Mouse (Mus musculus) A20 (cell line): ENCODE results near the gene Cep131.

Experiments
- DNase-seq: peaks from one replicate; pipeline ENCODE4 v3.0.0-alpha.2; 2011; ENCODE audit warnings: low read depth, low spot score

Gene Cep131

DNA sequence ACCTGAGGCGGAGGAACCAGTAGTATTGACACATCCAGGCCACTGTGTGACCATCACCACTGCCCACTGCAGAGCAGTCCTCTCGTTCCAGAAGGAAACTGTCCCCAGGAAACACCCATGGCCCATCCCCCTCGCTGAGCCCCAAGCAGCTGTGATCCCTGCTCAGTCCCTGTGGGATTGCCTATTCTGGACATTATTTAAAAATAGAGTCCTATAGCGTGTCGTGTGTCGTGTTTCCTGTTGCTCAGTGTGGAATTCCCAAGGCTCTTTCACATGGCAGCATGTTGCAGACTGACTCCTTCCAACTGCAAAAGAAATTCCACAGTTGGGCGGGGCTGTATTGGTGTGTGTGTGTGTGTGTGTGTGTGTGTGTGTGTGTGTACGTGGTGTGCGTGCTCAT lies 34.4 kb downstream of the Cep131 start:
- no peak for DNase-seq

GRCm38 (mm10) chr11:120051124-120051811 lies 35.4 kb downstream of the Cep131 start:
- peak; percentile 53 for DNase-seq

- no peak for DNase-seq
These were observed 37.6 kb downstream of the Cep131 start for GRCm38 (mm10) chr11:120049067-120049466.

DNA sequence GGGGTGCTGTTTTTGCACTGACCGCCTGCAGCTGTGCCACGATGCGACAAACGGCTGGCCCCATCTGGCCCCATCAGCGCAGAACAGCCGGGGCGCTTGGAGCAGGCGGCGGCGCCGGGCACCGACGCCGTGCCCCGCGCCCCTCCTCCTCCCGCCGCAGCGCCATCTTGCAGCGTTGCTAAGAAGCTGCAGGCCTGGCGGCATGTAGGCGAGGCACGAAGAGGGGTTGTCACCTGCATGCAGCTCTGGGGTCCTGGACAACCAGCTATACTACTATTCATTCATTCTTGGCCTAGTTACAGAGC lies 38.4 kb downstream of the Cep131 start:
- DNase-seq: no peak

DNA sequence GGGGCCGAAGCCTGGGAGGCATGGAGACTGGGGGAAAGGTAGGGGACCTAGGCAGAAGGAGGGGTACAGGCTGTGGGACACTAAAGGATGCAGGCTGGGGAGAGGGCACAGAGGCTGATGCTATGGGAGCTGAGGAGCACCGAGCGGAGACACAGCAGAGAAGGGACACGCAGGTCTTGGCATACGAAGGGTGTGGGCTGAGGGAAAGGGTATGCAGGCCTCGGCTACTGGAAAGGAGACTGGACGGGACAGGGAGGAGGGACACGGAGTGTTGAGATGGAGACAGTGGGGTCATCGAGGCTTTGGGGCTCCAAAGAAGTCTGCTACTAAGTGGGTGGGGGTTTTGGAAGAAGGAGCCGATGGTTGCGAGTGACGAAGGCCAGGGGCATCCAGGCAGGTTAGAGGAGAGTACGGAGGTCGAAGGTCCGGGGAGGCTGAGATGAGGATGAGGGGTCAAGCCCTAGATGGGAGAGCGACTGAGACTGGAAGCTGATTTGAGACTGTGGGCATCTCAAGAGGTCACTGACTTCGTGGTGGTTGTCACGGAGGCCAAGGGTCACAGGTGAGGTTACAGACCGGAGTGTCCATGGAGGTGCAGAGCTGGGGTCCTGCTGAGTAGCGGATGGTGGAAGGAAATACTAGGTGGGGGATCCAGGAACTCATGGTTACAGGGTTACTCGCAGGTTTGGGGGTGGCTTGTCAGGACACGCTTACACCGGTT lies 38.9 kb downstream of the Cep131 start:
- no peak for DNase-seq

- no peak for DNase-seq
These were observed 40.0 kb downstream of the Cep131 start, which contains the start of gene Aatk for GRCm38 (mm10) chr11:120046553-120047191. Gene Aatk (minus strand): TSS chr11:120047167.

DNA sequence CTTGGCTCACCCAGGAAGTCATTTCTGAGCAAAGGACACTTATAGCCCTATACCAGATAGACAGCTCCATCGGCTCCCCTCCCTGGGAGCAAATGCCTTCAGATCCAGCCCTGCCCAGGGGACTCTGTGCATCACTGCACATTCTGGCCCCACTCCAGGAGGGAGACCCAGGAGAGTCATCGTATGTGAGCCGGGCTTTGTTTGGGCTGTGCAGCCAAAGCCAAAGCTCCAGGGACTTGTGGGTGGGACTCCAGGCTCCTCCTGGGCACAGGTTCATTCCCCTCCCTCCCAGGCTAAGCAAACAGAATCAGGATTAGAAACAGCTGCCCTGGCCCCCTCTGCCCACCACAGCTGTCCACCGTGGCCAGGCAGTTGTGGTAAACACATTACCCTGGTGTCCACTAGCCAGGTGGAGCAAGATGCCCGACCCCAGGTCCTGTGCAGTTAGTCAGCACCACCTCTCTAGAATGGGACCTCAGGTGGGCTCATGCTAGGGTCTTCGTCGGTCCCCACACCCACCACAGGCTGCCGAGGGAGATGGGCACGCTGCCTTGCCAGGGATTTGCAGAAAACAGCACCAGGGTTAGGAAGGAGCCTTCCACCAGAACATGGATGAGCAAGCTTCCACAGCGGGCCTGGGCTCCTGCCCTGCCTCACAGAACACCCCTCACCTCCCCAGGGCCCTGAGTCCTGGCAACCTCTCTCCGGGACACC lies 40.6 kb downstream of the Cep131 start:
- no peak for DNase-seq

DNA sequence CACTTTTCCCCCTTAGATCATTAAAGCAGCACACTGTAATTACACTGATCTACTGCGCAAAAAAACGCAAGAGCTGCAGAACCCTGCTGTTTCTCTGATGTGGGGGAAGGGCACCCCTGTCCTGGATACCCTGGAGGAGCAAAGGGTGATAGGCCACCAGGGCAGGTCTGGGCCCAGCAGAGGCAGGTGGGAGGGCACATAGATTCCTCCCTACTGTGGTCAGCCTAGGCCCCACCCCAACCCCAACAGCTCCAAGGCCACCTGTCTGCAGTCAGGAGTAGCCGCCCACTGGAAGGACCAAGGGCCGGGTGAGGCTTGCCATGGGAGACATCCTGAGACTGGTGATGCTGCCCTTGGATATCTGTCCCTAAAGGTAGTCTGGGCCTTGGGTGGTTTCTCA lies 41.3 kb downstream of the Cep131 start:
- no peak for DNase-seq

DNA sequence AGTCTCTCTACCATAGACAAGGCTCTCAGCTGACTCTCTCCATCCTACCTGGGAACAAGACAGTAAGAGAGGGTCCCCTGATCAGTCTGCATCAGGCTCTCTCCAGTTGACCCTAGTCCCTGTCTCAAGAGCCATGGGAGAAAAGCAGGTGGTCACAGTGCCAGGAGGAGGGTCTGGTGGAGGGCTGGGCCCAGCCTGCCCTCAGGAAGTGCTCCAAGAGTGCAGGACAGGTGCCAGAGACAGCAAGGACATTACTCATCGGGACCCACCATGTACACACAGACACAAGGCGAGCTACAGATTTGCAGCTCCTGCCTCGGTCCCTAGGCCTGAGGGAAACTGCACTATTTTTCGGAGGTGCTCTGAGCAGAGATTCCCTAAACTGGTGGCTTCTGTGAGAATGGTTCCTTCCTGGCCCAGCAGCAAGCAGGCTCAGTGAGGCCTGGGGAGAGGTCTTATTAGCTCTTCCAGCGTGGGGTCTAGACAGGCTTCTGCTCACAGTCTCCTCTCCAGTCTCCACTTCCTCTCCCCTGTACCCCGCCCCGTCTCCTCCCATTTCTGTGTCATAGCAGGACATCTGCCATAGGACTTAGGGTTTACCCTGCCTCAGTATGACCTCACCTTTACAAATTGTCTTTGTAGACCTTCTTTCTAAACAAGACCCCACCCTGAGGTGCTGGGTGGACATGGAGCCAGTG lies 44.3 kb downstream of the Cep131 start:
- DNase-seq: no peak

DNA sequence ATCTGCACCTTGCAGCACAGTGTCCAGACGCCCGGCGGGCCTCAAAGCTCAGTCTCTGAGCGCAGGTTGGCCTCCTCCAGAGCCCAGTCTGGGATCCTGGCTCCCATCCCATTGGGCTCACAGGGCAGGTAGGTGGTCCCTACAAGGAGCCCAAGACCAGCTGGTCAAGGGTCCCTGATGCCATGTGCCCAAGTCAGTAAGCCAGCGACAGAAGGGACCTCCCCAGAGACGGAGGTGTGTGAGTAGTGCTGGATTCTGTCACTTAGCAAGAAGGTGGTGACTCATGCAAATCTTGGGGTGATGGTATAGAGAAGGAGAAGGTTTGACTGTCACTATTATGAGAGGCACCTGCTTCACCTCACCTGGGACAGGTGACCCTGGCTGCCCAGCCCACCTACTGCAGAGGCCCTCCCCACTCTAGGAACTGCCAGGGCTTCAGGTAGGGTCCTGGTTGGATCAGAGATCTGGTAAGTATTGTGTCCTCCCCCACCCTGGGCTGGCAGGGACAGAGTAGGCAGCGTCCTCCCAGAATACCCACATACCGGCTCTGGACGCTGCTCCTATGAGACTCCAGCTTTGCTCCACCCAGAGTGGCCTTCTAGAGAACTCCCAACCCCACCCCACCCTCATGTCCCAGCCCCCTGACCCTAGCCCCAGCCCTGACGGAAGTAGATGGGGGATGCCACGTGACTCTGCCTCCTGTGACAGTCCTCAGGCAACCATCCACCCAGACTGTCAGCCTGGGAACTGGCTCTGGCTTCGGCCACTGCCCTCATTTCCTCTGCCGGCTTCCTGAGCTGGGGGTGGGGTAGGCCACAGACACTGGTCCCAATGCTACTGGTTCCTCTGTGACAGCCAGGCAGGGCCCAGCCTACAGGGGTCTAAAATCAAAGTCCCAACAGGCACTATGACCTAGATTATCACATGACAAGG lies 45.2 kb downstream of the Cep131 start:
- no peak for DNase-seq

DNA sequence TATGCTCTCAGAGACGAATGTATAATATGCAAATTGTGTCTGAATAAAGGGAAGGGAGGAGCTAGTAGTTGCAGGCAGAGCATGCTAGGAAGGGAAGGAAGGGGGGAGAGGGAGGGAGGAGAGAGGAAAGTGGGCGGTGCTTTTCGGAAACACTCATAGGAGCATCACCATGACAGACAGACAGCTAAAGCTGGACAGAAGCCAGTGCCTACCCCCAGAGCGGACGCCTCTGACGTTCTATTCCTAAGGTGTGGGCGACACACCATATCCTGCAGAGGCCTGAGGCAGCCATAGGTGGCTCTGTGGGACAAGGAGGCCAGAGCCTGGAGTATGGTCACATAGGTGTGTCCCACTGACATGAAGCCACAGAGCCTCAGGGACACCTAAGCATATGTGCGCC lies 46.2 kb downstream of the Cep131 start:
- no peak for DNase-seq

DNA sequence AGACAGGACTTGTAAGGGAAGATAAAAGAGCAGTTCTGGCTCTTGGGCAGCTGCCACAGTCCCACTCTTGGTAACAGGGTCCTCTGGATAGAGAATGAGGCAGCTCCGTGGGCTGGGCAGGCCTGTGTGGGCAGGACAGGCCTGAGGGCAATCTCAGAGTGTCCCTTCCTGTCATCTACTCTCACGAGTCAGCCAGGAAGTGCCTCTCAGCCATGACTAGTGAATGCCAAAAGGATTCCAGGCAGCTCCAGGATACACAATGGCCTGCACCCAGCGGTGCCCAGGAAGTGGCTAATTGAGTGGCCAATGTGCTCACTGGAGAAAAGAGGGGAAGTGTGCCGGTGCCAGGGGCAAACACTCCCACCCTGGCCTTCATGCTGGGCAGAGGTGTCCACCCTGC lies 47.0 kb downstream of the Cep131 start:
- DNase-seq: no peak

DNA sequence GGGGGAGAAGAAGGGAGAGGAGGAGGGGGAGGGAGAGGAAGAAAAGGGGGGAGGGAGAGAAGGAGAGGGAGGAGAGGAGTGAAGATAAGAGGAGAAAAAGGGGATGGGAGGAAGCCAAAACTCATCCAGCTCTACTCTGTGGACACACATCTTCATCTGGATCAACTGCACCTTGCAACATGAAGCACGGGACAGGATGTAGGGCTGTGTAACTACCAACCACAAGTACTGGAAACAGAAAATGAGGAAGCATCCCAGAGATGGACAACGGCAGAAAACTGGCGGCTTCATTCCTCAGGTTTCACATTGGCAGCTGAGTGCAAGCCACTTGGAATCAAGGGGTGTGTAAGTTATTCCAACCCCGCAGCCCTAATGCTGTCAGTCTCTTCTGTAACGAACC lies 51.9 kb downstream of the Cep131 start:
- DNase-seq: no peak

DNA sequence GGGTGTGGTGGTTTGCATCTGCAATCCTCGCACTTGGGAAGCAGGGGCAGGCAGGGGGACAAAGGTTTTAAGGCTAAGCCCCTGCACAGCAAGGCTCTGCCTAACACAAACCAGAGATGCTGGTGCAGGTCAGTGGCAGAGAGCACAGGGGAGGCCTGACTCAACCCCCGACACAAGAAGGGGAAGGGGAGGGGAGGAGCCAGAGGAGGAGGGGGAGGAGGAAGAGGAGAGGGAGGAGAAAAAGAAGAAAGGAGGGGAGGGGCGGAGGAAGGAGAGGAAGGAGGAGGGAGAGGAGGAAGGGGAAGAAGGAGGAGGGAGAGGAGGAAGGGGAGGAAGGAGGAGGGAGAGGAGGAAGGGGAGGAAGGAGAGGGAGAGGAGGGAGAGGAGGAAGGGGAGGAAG lies 52.3 kb downstream of the Cep131 start:
- DNase-seq: no peak

DNA sequence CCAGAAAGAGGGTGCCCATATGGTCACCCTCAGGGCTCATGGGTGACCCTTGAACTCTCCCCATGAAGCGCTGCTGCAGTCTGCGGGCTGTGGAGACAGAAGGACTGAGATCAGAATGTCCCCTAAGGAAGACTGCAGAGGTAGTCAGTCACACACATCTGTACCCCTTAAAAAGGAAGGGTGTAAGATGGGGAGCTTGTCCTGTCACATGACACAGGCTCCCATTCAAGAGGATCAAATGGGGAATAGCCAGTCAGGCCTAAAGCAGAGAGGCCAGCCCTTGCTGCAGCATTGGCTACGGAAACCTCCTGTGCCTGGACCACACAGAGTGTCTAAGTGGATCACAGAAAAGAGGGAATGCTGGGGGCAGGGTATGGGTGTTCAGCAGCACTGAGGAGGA lies 53.2 kb downstream of the Cep131 start:
- DNase-seq: no peak

DNA sequence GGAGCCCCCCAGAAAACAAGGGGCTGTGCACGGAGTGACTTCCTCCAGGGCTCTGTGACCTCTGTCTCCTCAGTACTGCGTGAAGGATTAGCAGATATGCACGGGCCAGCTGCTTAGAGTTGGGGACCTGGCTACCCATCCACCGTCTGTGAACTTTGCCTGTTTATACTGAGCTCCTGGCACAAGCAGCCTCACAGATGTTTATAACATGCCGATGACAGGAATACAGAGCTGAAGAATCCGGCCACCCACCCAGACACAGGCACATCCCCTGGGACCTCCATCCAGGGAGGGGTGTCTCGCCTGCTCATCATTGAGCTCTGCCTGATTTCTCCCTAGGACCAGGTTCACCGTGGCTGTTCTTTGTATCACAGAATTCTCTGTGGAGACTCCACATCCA lies 54.6 kb downstream of the Cep131 start:
- DNase-seq: no peak

DNA sequence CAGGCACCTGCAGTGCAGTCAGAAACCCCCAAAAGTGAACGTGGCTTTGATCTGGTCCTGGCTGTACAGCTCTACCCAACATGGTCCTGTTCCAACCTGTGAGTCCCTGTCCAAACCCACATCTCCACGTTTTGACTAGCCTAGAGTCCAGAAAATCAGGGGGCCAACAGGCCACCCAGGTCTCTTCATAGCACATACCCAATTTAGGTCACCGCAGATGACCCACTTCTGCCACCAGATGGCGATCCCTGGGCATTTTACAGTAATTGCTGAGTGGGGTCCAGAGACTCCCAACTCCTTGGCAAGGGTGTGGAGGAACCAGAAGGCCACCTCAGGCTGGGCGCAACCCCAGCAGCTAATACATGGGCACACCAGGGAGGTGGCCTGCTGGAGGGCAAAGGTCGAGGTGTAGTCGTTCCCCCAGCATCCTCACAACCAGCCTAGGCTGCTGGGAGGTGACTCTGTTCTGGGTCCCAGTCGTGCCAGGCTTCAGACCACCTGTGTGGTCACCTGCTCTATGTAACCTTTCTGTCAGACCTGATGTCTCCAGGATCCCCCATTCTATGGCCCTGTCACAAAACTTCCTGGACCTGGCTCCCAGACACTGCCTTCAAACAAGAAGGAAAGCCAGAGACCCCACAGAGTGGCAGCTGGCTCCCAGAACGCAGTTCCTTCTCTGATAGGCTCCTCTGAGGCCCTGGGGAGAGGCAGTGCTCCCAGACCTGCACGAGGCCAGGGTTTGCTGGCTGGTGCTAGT lies 56.3 kb downstream of the Cep131 start:
- peak; percentile 55 for DNase-seq

DNA sequence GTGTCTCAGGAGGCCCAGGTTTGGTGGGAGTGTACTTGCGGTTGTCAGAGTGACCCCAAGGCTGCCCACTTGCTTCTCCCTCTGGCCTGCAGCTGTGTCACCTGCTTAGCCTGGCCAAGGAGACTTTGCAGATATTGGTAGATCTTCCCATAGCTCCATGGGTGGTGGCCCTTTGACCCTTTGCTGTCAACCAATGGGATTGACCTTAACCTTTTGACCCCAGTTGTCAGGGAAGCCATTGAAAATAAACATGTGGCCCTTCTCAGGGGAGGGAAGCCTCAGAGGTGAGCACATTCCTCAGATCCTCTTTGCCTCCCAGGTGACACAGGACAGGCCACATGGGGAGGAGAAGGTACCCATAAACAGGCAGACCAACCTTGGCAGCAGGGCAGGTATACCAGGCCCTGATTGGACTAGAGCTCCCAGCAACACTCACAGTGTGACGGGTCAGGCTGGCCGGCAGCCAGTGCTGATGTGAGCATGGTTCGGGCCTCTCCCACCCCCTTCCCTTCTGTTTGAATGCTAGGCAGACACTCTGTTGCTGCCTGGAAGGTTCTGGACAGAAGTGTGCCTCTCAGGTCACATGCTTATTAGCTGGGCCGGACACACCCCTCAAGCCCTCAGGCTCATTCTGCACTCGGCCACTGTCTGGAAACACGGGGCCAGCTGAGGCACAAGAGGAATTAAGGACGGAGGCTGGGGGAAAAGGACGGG lies 57.0 kb downstream of the Cep131 start:
- no peak for DNase-seq

DNA sequence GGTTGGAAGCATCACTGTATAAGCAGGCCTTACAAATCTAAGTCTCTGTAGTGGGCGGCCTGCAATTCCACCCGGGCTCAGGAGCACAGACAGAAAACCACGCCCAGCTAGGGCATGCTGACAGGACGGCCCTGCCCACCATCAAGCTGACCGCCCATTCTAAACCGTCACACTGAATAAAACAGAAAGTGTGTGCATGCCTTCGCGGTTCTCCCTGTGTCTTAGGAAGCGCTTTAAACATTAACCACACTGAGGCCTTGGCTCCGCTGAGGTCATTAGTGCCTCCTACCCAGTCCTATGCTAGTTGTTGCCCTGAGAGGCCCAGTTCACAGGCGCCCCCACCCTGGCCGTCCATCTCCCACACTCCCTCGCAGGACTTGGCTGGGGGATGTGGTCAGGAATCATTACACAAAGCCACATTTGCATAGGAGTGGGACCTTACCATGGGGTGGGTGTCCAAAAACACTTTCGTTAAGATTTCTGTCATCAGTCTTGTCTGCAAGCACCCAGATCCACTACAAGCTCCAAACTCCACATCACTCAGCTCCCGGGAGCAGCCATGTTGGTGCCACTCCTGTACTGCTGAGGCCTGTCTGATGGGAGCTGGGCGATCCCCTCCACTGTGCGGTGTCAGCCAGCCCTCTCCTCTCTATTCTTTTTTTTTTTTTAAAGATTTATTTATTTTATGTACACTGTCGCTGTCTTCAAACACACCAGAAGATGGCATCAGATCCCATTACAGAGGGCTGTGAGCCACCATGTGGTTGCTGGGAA lies 58.1 kb downstream of the Cep131 start:
- DNase-seq: no peak
